Mouse (Mus musculus) forebrain, embryonic 12.5 days (tissue): ENCODE results near the gene Adcy4. TPM values are rescaled to one million over a fixed set of nuclear protein-coding genes. Genes with fewer than 3 reads are reported as not detected.

Source experiments
- ATAC-seq: fragments of 200-750 bp; cut with Nextera tagmentation; 2 replicates; pipeline ENCODE4 v1.8.0; 2017; ENCODE audit warnings: moderate TSS enrichment; ENCODE audit not compliant: low FRiP score
- H3K27ac ChIP-seq: fragments of 300-500 bp; sonication (generic); 2 replicates; pipeline ENCODE4 v1.5.1; 2016; ENCODE audit warnings: mild to moderate bottlenecking
- H3K27me3 ChIP-seq: fragments of 300-500 bp; sonication (generic); 2 replicates; pipeline ENCODE4 v1.6.1; 2016; ENCODE audit warnings: mild to moderate bottlenecking
- H3K36me3 ChIP-seq: fragments of 300-500 bp; sonication (generic); replicated peaks from 2 replicates; pipeline ENCODE4 v1.6.1; 2016; ENCODE audit warnings: mild to moderate bottlenecking
- H3K4me1 ChIP-seq: fragments of 300-500 bp; sonication (generic); 2 replicates; pipeline ENCODE4 v1.6.1; 2016
- H3K4me2 ChIP-seq: fragments of 300-500 bp; sonication (generic); 2 replicates; pipeline ENCODE4 v1.6.1; 2016; ENCODE audit warnings: mild to moderate bottlenecking, moderate library complexity
- H3K4me3 ChIP-seq: fragments of 300-500 bp; sonication (generic); replicated peaks from 2 replicates; pipeline ENCODE4 v1.5.1; 2016; ENCODE audit warnings: mild to moderate bottlenecking
- H3K9ac ChIP-seq: fragments of 300-500 bp; sonication (generic); 2 replicates; pipeline ENCODE4 v1.6.1; 2016; ENCODE audit warnings: mild to moderate bottlenecking
- H3K9me3 ChIP-seq: fragments of 300-500 bp; sonication (generic); 2 replicates; pipeline ENCODE4 v1.6.1; 2016
- WGBS: fragments of 180-500 bp; shearing (Covaris S2); methylation state at CpG from one replicate; pipeline ENCODE4 v1.1.7; 2016; 5-methylcytosine and 5-hydroxymethylcytosine counted together
- polyA plus RNA-seq: library from polyadenylated mRNA; unstranded; fragments of >200 nt; fragmentation: Nextera tagmentation; extraction: Ambion mirVana; gene quantifications from 2 replicates; pipeline ENCODE4 v1.2.1, GENCODE M21; 2016

Adcy4 gene
- polyA plus RNA-seq, 1 experiment from 2014 or later, result 6.0 TPM

DNA sequence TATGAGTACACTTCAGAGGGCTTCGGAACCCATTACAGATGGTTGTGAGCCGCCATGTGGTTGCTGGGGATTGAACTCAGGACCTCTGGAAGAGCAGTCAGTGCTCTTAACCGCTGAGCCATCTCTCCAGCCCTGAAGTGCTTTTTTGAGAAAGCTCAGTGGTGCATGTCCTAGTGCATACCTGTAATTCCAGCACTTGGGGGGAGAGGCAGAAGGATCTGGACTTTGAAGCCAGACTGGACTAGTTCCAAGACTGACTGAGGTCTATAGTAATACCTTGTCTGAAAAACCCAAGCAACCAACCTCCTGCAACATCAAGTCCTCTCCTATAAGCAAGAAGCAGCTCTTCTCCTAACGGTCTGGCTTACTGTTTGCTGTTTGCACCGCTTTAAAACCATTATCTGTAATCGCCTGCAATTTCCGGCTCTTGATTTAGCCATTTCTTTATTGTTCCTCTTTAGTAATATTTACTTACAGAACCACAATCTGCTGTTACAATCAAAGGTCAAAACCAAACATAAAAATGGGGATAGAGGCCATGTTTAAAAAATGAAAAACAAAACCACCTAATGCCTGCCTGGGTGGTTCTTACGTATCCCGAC lies 46.7 kb downstream of the Adcy4 start:
- no peak overlapping the region for H3K4me3 ChIP-seq
- no peak overlapping the region for H3K27ac ChIP-seq
- no peak for ATAC-seq
- WGBS, result 90% methylated on average over 9 of the region's 9 CpGs
- H3K36me3 ChIP-seq, result peaks cover 32% of the 10 kb centered on the region
- no peak overlapping the region for H3K9ac ChIP-seq
- H3K4me1 ChIP-seq, result no peaks in the 10 kb centered on the region
- no peaks in the 10 kb centered on the region for H3K27me3 ChIP-seq
- H3K4me2 ChIP-seq, result no peak overlapping the region
- no peaks in the 10 kb centered on the region for H3K9me3 ChIP-seq

DNA sequence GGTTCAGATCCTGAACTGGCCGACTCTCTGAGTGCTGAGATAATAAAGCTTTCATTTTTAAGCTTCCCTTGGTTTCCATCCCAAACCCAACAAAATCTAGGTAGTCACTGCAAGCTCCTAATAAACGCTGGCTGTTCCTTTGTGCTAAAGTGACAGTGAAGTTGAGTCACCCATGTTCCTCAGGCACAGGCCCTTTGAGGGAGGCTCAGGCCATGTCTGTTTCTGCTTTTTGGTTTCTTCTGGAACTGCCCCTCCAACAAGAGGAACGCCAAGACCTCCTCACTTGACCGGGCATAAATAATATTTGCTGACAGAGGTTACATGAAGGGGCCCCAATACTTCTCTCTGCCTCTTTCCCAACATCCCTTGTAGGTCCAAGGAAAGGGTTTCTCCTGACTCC lies 48.1 kb downstream of the Adcy4 start:
- H3K4me3 ChIP-seq, result no peak overlapping the region
- H3K4me2 ChIP-seq, result no peak overlapping the region
- no peaks in the 10 kb centered on the region for H3K9me3 ChIP-seq
- no peaks in the 10 kb centered on the region for H3K4me1 ChIP-seq
- no peak for ATAC-seq
- H3K27me3 ChIP-seq, result no peaks in the 10 kb centered on the region
- WGBS, result 84% methylated on average over 4 of the region's 4 CpGs
- no peak overlapping the region for H3K9ac ChIP-seq
- peaks cover 26% of the 10 kb centered on the region for H3K36me3 ChIP-seq
- no peak overlapping the region for H3K27ac ChIP-seq

DNA sequence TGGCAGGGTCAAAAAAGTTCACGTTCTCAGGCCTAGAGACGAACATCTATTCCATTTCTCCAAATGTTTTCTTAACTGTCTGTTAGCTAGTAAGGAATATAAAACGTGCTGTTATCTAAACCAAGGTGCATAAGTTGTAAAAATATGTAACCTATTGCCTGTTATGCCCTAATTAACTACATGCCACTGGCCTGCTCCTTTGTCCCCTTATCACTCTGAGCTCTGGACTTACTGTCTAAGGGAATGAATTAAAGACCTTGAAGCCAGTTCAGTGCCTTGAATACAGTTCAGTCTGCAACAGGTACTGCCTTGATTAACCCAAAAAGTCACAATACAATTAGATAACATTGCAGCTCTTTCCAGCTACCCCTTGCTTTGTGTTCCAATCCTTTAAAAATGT lies 48.6 kb downstream of the Adcy4 start:
- no peak overlapping the region for H3K4me2 ChIP-seq
- H3K27me3 ChIP-seq, result no peaks in the 10 kb centered on the region
- H3K36me3 ChIP-seq, result peaks cover 22% of the 10 kb centered on the region
- no peaks in the 10 kb centered on the region for H3K4me1 ChIP-seq
- 75% methylated on average over 3 of the region's 3 CpGs for WGBS
- no peak overlapping the region for H3K4me3 ChIP-seq
- H3K9ac ChIP-seq, result no peak overlapping the region
- no peak for ATAC-seq
- no peak overlapping the region for H3K27ac ChIP-seq
- H3K9me3 ChIP-seq, result no peaks in the 10 kb centered on the region

DNA sequence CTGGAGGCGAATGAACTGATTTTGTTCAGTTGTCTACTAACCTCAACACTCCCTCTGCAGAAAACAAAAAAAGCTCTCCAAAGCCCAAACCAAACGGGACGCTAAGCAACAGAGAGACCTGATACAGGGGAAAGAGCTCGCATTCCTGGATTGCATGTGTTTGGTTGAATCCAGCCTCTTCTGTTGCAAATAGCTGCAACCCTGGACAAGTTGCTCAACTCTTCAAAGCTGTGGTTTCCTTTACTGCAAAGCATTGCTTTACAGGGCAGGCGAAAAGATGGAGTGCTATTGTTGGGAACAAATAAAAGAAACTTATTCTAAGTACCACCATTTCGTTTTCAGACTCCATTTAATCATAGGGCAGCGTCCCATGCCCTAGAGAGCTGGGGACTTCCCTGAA lies 49.0 kb downstream of the Adcy4 start:
- H3K27ac ChIP-seq, result no peak overlapping the region
- H3K4me2 ChIP-seq, result no peak overlapping the region
- H3K9ac ChIP-seq, result no peak overlapping the region
- H3K9me3 ChIP-seq, result no peaks in the 10 kb centered on the region
- H3K27me3 ChIP-seq, result no peaks in the 10 kb centered on the region
- ATAC-seq, result no peak
- H3K4me1 ChIP-seq, result no peaks in the 10 kb centered on the region
- H3K4me3 ChIP-seq, result no peak overlapping the region
- peaks cover 17% of the 10 kb centered on the region for H3K36me3 ChIP-seq
- WGBS, result 62% methylated on average over 7 of the region's 7 CpGs

DNA sequence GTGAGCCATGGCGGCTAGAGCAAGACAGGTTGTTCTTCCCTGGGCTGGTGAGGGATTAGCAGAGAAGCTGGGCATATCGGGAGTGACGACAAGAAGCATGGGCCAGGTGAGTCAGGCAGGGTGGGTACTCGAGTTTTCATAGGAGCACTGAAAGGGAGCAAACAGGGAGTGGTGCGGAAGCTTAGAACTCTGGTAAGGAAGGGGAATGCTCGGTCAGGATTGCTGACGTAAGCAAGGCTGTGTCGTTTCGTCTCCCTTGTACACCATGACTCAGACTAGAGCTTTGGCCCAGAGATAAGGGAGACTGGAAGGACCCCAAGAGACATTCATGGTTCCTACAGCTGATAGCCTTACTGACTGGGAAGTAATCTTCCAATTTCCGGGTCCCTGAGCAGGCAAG lies 50.0 kb downstream of the Adcy4 start:
- Histone ChIP-seq H3K27me3 (no peaks in the 10 kb centered on the region), H3K4me1 (no peaks in the 10 kb centered on the region), H3K4me3 (no peak overlapping the region), H3K9ac (no peak overlapping the region), H3K36me3 (peaks cover 11% of the 10 kb centered on the region), H3K9me3 (no peaks in the 10 kb centered on the region), H3K4me2 (no peak overlapping the region), H3K27ac (no peak overlapping the region)
- no peak for ATAC-seq
- WGBS, result 77% methylated on average over 10 of the region's 10 CpGs

DNA sequence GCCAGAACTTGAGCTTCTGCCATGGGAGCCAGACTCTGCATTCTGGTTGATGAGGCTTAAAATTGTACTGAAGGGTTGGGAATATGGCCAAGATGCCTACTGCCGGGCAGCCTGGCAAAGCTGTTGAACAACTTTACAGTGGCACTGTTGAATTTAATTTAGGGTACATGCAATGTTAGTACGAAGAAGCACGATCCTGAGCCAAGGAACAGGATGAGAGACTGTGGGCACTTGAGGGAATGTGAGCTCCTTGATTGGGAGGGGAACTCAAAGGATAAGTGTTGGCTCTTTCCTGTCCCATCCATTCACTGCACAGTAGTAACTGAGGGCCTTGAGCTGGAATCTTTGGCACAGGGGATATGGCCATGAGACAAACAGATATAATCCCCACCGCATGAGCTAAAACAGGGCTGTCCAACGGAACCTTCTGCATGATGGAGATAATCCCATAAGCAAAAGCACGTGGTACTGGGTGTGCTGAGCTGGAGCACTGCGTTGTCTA lies 53.3 kb downstream of the Adcy4 start:
- H3K27me3 ChIP-seq, result no peaks in the 10 kb centered on the region
- no peaks in the 10 kb centered on the region for H3K4me1 ChIP-seq
- no peak overlapping the region for H3K4me3 ChIP-seq
- no peak overlapping the region for H3K27ac ChIP-seq
- H3K36me3 ChIP-seq, result no peaks in the 10 kb centered on the region
- H3K9me3 ChIP-seq, result no peaks in the 10 kb centered on the region
- H3K4me2 ChIP-seq, result no peak overlapping the region
- ATAC-seq, result no peak
- H3K9ac ChIP-seq, result no peak overlapping the region
- 84% methylated on average over 7 of the region's 7 CpGs for WGBS

DNA sequence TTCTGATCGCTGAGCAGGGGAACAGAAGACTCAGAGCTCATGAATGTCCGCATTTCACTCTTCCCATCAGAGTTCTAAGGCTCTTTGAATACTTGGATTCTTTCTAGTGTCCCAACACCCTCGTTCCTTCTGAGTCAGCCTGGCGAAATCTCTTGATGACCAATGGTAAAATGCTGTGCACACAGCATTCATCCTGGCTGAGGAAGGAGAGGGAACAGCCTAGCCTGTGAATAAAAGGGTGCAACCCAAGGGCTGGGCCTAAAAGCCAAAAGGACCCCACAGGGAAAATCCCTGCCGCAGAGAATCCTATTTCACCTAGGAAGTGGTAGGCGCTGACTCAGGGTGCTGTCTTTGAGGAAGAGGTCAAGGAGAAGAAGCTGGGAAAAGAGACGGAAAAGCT lies 53.8 kb downstream of the Adcy4 start:
- H3K27ac ChIP-seq, result no peak overlapping the region
- H3K4me3 ChIP-seq, result no peak overlapping the region
- no peak overlapping the region for H3K9ac ChIP-seq
- no peak overlapping the region for H3K4me2 ChIP-seq
- no peaks in the 10 kb centered on the region for H3K4me1 ChIP-seq
- 80% methylated on average over 7 of the region's 7 CpGs for WGBS
- H3K36me3 ChIP-seq, result no peaks in the 10 kb centered on the region
- ATAC-seq, result no peak
- no peaks in the 10 kb centered on the region for H3K27me3 ChIP-seq
- H3K9me3 ChIP-seq, result no peaks in the 10 kb centered on the region

DNA sequence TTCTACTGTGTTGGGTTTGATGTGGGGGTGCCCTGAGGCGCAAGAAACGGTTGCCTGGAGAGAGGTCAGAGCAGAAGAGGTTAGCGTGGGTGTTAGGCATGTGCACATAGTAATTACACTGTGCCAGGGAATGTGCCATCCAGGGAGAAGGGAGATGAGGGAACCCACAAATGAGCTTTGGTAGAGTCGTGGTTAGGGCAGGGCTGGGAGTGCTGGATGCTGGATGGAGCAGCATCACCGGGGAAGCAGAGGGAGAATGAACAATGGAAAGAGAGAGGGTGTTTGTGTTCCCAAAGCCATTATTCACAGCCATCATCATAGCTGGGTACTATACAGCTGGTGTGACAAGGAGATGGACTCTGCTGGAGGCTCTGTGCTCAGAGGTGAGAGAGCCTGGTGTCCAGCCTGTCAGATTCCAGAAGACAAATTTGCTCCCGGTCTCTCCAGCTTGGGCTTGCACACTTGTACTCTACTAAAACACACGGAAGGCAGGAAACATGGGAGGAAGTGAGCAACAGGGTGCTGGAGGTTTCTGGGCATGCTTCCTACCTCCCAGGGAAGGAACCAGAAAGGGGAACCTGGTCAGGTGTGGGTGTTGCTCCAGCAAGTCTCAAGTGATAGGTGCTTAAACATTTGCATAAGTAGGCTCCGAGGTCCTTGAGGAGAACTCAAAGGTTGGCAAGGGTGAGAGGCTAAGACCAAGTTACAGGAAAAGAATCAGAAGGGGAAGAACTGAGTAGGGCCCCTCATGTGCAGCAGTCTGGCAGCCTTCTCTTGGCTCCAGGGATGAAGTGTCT lies 55.8 kb downstream of the Adcy4 start:
- no peak for ATAC-seq

DNA sequence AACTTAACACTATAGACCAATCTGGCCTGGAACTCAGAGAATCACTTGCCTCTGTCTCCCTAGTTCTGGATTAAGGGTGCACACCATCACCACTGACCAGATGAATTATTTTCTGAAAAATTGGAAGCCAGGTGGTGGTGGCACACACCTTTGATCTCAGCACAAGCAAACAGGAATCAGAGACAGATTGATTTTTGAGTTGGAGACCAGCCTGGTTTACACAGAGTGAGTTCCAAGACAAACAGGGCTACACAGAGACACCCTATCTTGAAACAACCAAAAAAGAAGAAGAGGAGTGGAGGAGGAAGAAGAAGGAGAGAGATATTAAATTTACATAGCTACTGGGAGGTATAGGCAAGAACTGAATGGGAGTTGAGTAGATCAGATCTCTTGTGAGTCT lies 57.6 kb downstream of the Adcy4 start:
- Histone ChIP-seq H3K27ac (no peak overlapping the region), H3K9ac (no peak overlapping the region), H3K4me2 (no peak overlapping the region), H3K36me3 (no peaks in the 10 kb centered on the region), H3K27me3 (no peaks in the 10 kb centered on the region), H3K9me3 (no peaks in the 10 kb centered on the region), H3K4me1 (peaks cover 3% of the 10 kb centered on the region), H3K4me3 (no peak overlapping the region)
- no peak for ATAC-seq

More for the DNA sequence above, 55.8 kb downstream of the Adcy4 start:
- Histone ChIP-seq H3K27ac (no peak overlapping the region), H3K4me3 (no peak overlapping the region), H3K4me1 (no peaks in the 10 kb centered on the region), H3K9ac (no peak overlapping the region), H3K36me3 (no peaks in the 10 kb centered on the region), H3K9me3 (no peaks in the 10 kb centered on the region), H3K4me2 (no peak overlapping the region), H3K27me3 (no peaks in the 10 kb centered on the region)
- 75% methylated on average over 8 of the region's 8 CpGs for WGBS

DNA sequence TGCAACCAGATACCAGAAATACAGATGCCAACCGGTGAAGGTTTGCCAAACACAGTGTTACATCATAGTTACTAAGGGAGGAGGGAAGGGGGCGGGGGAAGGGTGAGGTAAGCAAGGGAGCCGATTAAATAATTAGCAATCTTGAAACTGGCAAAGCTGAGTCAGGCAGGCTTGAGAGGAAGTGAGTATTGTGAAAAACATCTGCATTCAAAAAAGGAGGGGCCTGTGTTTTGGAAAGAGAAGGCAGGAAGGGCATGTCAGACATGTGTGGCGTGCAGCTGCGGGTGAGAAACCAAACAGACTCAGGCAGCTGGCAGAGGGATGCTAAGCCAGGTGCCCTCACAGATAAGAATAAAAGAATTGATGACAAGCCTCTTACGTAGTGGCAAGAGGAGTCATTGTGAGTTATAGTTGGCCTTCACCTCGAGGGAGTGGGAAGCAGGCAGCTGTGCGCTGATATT lies 59.5 kb downstream of the Adcy4 start:
- Histone ChIP-seq H3K27ac (no peak overlapping the region), H3K9me3 (no peaks in the 10 kb centered on the region), H3K9ac (no peak overlapping the region), H3K4me1 (peaks cover 8% of the 10 kb centered on the region), H3K27me3 (no peaks in the 10 kb centered on the region), H3K4me2 (no peak overlapping the region), H3K4me3 (no peak overlapping the region), H3K36me3 (no peaks in the 10 kb centered on the region)
- 69% methylated on average over 8 of the region's 8 CpGs for WGBS
- ATAC-seq, result no peak

DNA sequence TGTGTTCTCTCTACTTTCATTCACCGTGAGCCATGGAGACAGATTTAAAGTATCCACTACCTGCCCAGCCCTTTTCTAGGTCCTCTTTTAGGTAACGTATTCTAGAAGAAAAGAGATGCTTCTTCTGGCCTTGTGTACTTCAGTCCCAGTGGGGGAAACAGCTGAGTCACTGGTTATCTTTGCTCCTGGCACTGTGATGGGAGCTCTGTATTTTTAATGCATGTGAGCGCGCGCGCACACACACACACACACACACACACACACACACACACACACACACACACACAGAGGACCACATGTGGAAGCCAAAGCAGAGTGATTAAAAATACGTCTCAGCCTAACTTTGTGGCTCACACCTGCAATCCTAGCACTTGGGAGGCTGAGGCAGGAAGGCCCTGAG lies 60.5 kb downstream of the Adcy4 start:
- peaks cover 8% of the 10 kb centered on the region for H3K4me1 ChIP-seq
- no peak overlapping the region for H3K27ac ChIP-seq
- H3K4me3 ChIP-seq, result no peak overlapping the region
- H3K4me2 ChIP-seq, result no peak overlapping the region
- ATAC-seq, result no peak
- H3K9me3 ChIP-seq, result no peaks in the 10 kb centered on the region
- no peaks in the 10 kb centered on the region for H3K27me3 ChIP-seq
- H3K36me3 ChIP-seq, result peaks cover 5% of the 10 kb centered on the region
- WGBS, result 92% methylated on average over 7 of the region's 7 CpGs
- no peak overlapping the region for H3K9ac ChIP-seq

DNA sequence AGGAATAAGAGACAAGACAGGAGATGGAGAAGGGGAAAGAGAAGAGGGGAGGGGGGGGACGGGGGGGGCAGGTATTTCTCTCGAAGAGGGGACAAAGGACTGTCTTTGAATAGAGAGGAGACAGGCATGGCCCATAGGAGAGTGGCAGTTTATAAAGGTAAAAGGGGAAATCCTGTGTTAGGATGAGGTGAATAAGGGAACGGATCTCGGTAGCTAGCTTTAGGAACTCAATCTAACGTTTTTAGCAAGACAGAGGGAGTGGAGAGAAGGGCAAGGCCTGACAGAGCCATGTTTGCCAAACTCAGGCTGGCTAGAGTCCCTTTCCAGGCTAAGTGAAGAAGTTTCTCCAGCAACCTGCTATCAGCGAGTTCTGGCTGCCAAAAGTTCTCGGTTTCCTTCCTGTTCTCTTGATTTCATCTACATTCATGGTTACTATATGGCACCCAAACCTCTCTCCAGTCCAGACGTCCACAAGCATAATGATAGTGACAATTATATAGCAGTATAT lies 61.4 kb downstream of the Adcy4 start:
- 0 out of 2 replicates have a peak overlapping the region, but pooled peaks have one; percentile 84 for H3K27ac ChIP-seq
- no peak for ATAC-seq

More for the DNA sequence above, 61.4 kb downstream of the Adcy4 start:
- peak overlapping the region; percentile 80 for H3K4me3 ChIP-seq
- H3K27me3 ChIP-seq, result no peaks in the 10 kb centered on the region
- peak overlapping the region; percentile 65 for H3K4me2 ChIP-seq
- H3K9ac ChIP-seq, result peak overlapping the region; percentile 67; the same call in 1 of the 2 replicates
- 48% methylated on average over 8 of the region's 8 CpGs for WGBS
- peaks cover 8% of the 10 kb centered on the region for H3K4me1 ChIP-seq
- H3K9me3 ChIP-seq, result no peaks in the 10 kb centered on the region
- peaks cover 13% of the 10 kb centered on the region for H3K36me3 ChIP-seq
